Mouse (Mus musculus) ES-E14 (cell line): ENCODE data around the gene Tcte2.

Experiments
- CHD2 ChIP-seq: IDR thresholded peaks from 2 replicates; pipeline ENCODE4 v1.6.1; 2014; ENCODE audit warnings: mild to moderate bottlenecking, low read depth, low read length, inconsistent platforms
- HCFC1 ChIP-seq: IDR thresholded peaks from 2 replicates; pipeline ENCODE4 v1.6.1; 2012; ENCODE audit warnings: low read length, inconsistent platforms, borderline replicate concordance; ENCODE audit not compliant: insufficient read depth
- MAFK ChIP-seq: IDR thresholded peaks from 2 replicates; pipeline ENCODE4 v1.6.1; 2014; ENCODE audit warnings: mild to moderate bottlenecking, low read depth, low read length, inconsistent platforms; ENCODE audit not compliant: insufficient read depth
- ZC3H11A ChIP-seq: IDR thresholded peaks from 2 replicates; pipeline ENCODE4 v1.6.1; 2012; ENCODE audit warnings: low read depth, mild to moderate bottlenecking, inconsistent platforms, low read length, borderline replicate concordance
- ZNF384 ChIP-seq: IDR thresholded peaks from 2 replicates; pipeline ENCODE4 v1.6.1; 2012; ENCODE audit warnings: low read depth, low read length, inconsistent platforms

GRCm38 (mm10) chr17:13668052-13669015 is 93.3 kb downstream of the Tcte2 start:
- TF ChIP-seq MAFK (peak; percentile 70; the same call in 1 of the 2 replicates), ZC3H11A (no peak), ZNF384 (no peak), HCFC1 (no peak), CHD2 (0 out of 2 replicates have a peak, but pooled peaks have one; percentile 8)
